Mouse (Mus musculus) layer of hippocampus, postnatal 10 days (tissue): ENCODE results near the gene Col6a3. TPM values are rescaled to one million over a fixed set of nuclear protein-coding genes. Genes with fewer than 3 reads are reported as not detected.

ENCODE experiments used
- DNase-seq, 2 experiments: peaks; one replicate each; pipeline ENCODE4 v3.0.0; 2021; ENCODE audit warnings: low spot score in 2 of 2
- total RNA-seq, 2 experiments: library from RNA; stranded (reverse); gene quantifications; 2 replicates each; pipeline ENCODE4 v1.2.3; 2021

Gene Col6a3
- total RNA-seq, 2 experiments from 2014 or later = 7.3 to 7.4 TPM

DNA sequence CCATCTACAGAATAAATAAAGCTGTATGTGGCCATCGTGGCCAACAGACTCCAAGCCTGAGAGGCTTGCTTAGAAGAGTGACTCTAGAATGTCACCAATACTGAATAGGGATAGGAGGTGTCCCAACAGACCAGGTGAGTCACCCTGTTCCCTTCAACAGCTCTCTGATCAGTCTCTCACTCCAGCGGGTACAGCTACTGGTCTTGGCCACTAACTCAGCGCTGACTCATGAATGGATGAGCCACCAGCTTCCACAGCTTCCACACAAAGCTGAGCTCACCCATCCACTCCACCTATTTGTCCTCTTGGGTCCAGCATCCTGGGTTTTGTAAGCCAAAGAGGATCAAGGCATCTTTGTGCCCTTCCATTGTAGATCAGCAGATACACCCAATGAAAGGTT is 114.3 kb downstream of the Col6a3 start:
- DNase-seq = no peak

DNA sequence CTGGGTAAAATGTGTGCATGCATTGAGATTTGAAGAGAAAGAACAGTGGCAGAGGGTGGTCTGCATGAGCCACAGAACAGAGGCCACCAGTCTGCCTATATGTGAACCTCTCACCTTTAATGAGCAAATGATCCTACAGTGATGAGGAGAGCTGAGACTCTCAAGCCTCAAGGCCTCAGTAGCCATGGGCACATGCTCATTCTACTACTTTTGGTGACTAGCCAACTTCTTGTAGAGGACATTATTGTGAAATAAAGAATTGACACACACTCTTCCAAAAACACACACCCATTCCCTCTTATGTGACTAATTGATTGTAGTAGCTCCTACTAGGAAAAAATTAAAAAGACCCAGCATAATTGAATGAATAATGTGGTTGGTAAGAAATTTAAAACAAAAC is 120.0 kb downstream of the Col6a3 start:
- DNase-seq = no peak

DNA sequence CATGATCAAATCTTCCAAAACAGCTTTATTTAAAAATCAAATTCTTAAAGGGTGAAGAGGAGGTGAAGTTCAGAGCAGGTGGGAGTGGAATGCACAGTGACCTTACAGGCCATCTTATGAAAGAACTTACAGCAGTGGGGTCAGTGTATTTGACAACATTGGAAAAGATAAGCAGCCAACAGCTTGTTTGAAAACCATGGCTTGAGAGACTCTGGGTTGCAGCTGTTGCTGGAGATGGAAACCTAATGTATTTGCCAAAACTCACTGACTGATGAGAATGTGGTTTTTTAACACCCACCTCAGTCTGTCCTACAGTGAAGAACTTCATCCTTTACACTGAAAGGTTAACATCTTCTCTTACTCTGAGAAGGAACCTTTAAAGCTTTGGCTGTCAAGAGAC is 120.4 kb downstream of the Col6a3 start:
- no peak for DNase-seq

DNA sequence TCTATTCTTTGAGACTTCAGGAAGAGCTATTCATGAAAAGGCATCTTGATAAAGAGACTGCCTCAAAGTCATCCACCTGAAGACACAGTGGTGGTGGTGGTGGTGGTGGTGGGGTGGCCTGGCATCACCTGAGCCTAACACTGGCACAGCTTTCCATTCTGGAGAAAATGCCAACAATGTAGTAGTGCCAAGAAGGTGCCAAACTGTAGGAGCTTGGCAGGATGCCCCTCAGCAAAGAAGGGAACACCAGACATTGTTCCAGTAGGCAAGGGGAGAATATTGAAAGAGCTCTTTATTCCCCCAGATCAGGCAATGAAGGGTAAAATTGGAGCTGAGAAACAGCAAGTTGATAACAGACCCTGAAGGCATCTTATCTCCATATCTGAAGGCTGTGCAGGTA is 121.8 kb downstream of the Col6a3 start:
- DNase-seq = no peak

DNA sequence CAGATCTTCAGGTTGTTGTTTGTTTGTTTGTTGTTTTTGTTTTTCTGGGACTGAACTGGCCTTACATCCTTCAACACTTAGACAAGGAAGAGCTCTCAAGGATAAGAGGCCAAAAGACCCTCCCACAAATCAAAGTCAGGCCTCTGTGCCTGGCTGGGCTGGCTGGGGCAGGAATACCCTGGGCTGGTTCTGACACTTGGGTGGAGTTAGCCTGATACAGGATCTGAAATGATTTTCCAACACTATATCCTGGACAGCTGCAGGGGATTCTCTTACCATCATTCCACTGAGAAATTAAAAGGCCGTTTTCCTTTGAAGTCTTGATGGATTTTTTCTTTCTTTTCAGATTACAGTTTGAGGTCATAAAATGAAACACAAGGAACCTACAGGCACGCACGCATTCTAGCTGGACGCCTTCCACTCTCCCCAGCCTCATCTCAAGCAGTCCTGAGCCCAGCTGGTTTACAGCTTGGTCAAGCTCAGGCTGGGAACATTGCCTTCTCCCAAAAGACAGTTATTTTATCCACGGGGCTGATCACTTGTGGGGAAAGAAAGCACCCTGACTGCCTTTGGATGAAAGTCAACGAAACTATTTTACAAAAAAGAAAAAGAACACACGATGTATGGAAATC is 123.0 kb downstream of the Col6a3 start:
- no peak for DNase-seq

DNA sequence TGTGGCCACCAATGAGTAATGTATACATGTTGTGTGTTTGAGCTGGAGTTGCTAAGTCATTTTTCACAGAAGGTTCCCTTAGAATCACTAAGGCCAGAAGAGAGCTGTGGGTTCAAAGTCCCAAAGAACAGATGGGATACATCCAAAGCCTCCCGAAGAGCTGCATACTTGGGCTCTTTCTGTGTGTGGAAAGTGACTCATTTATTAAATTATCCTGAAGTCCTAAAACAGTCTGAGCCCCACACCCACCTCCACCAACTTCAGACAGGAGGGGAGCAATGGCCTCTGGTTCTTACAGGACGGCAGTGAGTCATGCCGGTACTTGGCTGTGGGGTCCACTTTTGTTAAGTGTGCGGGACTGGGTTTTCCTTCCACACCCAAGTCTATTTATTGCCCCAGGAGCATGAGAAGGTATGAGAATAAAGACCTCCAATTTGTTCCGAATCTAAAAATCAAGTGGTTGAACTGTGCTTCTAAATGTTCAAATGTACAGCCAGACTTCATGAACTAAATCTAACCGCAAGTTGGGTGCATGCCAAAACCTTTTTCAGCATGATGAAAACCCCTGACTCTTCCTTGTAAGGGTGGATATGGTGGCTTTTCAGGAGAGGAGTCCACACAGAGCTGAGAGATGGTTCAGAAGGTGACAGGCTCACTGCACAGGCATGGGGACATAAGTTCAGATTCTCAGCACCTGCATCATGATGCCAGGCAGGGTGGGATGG is 124.8 kb downstream of the Col6a3 start:
- no peak for DNase-seq

DNA sequence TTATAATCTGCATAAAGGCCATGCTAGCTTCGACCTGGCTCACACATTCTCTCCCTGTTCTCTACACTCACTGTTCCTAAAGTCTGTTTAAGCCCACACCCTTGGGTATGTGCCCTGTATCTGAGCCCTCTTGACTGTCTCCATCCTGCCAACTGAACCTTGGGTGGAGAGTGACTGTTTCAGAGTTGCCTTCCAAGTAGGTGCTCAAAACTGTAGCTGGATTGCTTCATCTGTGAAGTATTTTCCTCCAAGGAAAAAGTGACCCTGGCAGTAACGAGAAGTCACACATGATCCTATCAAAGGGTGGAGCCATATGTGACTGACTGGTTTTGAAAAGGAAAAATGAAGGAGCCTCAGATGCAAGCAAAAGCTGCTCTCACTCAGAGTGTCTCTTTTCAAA is 127.5 kb downstream of the Col6a3 start:
- no peak for DNase-seq

Other genes starting within 250 kb of the Col6a3 start
- 10 to 100 TPM; 87.1 to 97.3 TPM for gene Cops8, start 241.0 kb downstream of the Col6a3 start, total RNA-seq
- gene Mlph, start 71.1 kb upstream of the Col6a3 start, total RNA-seq = under 1 TPM; 0.41 to 0.47 TPM
- gene Prlh, start 109.1 kb upstream of the Col6a3 start, total RNA-seq = not detected
- under 1 TPM in 1 of 2 experiments, not detected in 1; 0.40 TPM for gene Rab17, start 125.7 kb upstream of the Col6a3 start, total RNA-seq
- gene Lrrfip1, start 154.8 kb upstream of the Col6a3 start, total RNA-seq = 10 to 100 TPM; 73.9 to 88.3 TPM